Mouse (Mus musculus): ENCODE results near the gene Cdk14.

Cdk14 gene

GRCm38 (mm10) chr5:5056102-5056883 is 363.8 kb downstream of the Cdk14 start:
- peak; percentile 93 for DNase-seq (ENCODE audit: low read depth)

DNA sequence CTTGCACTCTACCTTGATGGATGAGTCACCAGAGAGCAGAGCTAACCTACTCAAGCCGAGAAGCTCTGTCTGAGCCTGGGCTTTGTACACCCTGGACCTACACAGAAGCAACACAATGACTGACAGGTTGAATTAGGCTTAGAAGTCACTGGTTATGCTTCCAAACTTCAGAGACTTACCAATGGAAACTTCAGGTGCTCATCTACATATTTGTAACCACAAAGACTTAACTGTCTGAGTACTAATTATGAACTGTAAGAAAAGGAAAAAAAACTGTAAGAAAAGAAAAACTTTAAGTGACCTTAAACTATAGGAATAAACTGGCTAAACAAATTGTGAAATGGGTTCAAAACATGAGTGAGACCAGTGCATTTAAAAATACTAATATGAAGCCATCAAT is 364.6 kb downstream of the Cdk14 start:
- peak; percentile 22 for DNase-seq (ENCODE audit: low read depth)

DNA sequence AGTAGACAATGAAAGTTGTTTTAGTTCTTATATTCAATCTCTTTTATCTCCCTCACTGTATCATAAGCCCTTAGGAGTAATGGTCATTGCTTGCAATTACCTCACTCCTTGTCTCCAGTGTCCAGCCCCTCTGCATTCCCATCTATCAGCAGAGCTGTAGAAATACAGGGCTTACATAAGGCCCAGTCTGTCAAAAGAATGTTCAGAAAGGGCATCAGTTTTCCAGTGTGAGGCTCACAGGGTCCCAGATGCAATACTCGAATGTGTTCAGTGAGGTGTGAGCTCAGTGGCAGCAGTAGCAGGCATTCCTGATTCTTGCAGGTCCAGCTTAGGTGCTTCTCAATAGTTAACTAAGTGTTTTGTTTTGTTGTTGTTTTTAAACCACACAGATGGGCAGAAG is 365.8 kb downstream of the Cdk14 start:
- DNase-seq (ENCODE audit: low read depth): no peak

DNA sequence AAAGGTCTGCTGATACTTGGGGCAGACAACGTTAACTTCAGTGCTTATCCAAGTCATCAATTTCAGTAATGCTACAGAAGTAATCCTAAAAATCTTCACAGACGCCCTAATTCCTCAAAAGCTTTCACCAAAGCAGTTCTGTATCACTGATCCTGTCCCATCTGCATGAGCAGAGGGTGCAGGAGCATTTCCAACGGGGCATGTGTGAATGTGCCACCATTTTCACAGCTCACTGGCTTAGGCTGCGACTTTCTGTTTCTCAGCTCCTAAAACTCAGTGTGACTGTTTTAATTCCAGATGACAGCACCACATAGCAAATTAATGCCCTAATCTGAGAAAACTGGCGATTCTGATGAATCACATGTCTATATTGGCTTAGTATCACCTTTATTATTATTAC is 375.8 kb downstream of the Cdk14 start:
- DNase-seq (ENCODE audit: low read depth): no peak

- DNase-seq (ENCODE audit: low read depth): no peak
Observed at GRCm38 (mm10) chr5:5042735-5043134, 377.4 kb downstream of the Cdk14 start.

DNA sequence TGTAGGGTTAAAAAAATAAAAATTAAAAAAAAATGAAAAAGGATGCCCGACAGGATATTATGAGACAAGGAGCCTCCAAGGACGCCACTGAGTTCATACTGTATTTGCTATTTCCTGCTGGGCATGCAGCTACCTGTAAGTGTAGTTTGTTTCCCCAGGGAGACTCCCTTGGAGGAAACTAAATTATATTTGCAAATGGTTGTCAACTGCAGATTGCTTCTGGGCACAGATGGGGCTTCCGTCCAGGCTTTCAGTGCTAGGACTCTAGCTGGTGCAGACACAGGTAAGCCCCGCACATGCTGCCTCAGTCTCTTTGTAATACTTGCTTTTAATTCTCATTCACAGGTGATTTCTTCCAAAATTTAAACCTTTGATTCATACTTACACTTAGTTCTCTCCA is 378.6 kb downstream of the Cdk14 start:
- no peak for DNase-seq (ENCODE audit: low read depth)

DNA sequence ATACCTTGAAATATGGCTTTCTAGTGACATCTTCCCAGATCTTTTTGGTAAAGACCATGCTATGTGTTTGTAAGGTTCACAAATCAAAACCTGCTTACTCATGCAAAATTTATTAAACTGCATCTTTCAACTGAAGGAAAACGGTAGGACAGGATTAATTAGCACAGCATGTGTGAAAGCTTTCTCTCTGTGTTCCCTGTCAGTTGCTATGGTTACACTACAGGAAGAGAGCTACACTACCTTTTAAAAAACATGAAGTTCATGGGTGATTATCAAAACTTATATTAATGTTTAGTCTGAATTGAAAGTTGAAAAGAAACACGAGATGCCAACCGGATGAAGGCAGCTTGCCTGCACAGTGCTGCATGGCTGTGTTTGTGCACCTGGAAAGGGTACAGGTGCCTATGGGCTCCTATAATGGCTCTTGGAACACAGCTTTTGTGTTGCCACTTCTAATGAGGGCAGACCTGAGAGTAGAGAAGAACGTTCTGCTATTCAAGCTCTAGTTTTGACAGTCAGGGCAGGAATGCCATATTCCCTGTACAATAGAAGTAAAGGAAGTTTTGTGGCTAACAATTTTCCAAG is 380.3 kb downstream of the Cdk14 start:
- DNase-seq (ENCODE audit: low read depth): no peak

GRCm38 (mm10) chr5:5033445-5033844 is 386.7 kb downstream of the Cdk14 start:
- no peak for DNase-seq (ENCODE audit: low read depth)

GRCm38 (mm10) chr5:5032847-5033246 is 387.3 kb downstream of the Cdk14 start:
- no peak for DNase-seq (ENCODE audit: low read depth)

DNA sequence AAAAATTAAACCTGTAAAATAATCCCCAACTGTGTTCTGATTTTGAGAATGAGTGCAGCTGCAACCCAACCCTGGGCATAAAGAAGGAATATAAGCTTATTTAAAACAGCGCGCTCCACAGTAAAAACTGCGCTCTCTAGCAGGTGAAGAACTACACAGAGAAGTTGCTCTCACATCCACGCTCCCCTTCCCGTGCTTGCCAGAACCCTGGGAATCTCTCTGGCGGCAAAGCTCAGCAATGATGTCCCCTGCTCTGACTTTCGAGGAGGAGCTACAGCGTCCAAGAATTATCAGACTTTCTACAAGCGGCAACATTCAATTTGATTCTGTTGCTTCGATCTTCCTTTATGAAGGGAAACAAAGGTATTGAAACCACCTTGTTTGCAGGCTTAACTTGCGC is 387.7 kb downstream of the Cdk14 start:
- DNase-seq (ENCODE audit: low read depth): no peak

- no peak for DNase-seq (ENCODE audit: low read depth)
Observed at GRCm38 (mm10) chr5:5030431-5030830, 389.7 kb downstream of the Cdk14 start.

- no peak for DNase-seq (ENCODE audit: low read depth)
Observed at GRCm38 (mm10) chr5:5018959-5019358, 401.2 kb downstream of the Cdk14 start.

- DNase-seq (ENCODE audit: low read depth): no peak
Observed at GRCm38 (mm10) chr5:5018242-5018641, 401.9 kb downstream of the Cdk14 start.

- DNase-seq (ENCODE audit: low read depth): no peak
Observed at GRCm38 (mm10) chr5:5013783-5014182, 406.3 kb downstream of the Cdk14 start.

- DNase-seq (ENCODE audit: low read depth): no peak
Observed at GRCm38 (mm10) chr5:5012521-5013346, 407.4 kb downstream of the Cdk14 start.

DNA sequence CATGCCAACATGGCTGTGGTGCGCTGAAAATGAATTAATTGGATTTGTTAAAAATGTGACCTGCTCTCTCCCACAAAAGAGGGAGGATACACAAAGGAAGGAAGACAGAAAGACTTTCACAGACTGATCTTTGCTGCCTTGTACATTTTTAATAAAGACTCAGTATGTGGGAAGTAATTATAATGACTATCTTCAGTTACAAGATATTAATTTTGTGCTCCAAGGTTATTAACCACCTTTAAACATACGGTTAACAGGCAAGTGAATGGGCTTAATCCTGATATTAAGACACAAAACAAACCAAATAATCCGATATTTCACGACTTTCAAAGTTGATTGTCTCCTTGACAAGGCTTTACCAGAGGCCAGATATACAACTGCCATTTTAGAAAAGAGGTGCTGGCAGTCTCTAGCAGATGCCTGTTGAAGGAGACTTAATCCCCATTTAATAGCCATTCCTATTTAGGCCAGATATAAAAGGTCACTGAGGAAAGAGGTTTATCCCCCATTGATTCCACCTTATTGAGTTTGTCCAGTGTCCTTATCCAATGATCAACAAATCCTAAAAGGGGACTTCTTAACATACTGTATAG is 411.9 kb downstream of the Cdk14 start:
- DNase-seq (ENCODE audit: low read depth): no peak

GRCm38 (mm10) chr5:5007489-5008152 is 412.5 kb downstream of the Cdk14 start:
- DNase-seq (ENCODE audit: low read depth): no peak

DNA sequence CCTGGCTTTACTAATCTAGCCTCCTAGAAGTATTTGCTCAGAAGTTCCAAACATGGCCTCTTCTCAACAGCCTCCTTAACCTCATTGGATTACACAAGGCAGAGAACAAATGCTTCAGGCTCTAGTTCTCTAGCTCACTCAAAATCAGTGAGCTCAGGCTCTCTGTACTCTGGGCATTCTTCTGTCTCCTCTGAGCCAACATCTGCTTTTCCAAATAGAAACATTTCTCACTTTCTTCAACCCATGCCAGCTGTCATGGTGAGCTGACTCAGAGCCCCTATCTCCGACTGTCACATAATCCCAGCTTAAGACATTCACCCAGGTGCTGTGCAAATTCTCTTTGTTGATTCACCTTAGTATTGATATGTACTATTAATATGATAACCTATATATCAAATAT is 414.5 kb downstream of the Cdk14 start:
- DNase-seq (ENCODE audit: low read depth): no peak

GRCm38 (mm10) chr5:5004740-5005139 is 415.4 kb downstream of the Cdk14 start:
- DNase-seq (ENCODE audit: low read depth): no peak

GRCm38 (mm10) chr5:4993192-4993601 is 426.9 kb downstream of the Cdk14 start:
- no peak for DNase-seq (ENCODE audit: low read depth)

- DNase-seq (ENCODE audit: low read depth): no peak
Observed at GRCm38 (mm10) chr5:4991023-4991422, 429.1 kb downstream of the Cdk14 start.

DNA sequence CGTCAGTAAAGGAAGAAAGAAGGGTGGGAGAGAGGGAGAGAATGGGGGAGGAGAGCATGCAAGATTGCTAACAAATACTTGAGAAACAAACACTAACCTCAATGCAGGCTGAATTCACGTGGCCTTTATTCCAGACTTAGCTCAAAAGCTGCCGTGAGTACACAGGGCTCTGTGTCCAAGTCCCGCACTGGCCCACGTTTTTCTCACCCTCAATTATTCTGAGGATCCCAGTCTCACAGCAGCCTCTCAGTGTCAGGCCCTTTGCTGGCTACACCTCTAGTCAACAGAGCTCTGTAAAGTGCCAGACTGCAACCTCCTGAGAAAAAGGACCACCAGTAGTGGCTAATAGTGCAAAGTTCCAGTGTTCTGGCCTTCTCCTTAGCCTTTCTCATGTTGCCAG is 429.9 kb downstream of the Cdk14 start:
- DNase-seq (ENCODE audit: low read depth): no peak

Data from 416B (cell line).